Mouse (Mus musculus) liver, embryonic 16.5 days (tissue): ENCODE results near the gene Tmc2. TPM values are rescaled to one million over a fixed set of nuclear protein-coding genes. Genes with fewer than 3 reads are reported as not detected.
A peak's percentile ranks its signal among the peaks of the same experiment; 100 is the strongest.

Experiments used
- ATAC-seq: fragments of 200-750 bp; cut with Nextera tagmentation; 2 replicates; pipeline ENCODE4 v1.8.0; 2017; ENCODE audit warnings: low read depth, mild to moderate bottlenecking, moderate number of reproducible peaks, moderate library complexity
- H3K27ac ChIP-seq: fragments of 300-500 bp; sonication (generic); 2 replicates; pipeline ENCODE4 v1.5.1; 2014; ENCODE audit warnings: mild to moderate bottlenecking, low read length
- H3K27me3 ChIP-seq: fragments of 300-500 bp; sonication (generic); 2 replicates; pipeline ENCODE4 v1.6.1; 2014; ENCODE audit warnings: low read depth, low read length, mixed read lengths; ENCODE audit not compliant: control insufficient read depth, insufficient read depth
- H3K36me3 ChIP-seq: fragments of 300-500 bp; sonication (generic); 2 replicates; pipeline ENCODE4 v1.6.1; 2014; ENCODE audit warnings: mild to moderate bottlenecking; ENCODE audit not compliant: control insufficient read depth, insufficient read depth
- H3K4me1 ChIP-seq: fragments of 300-500 bp; sonication (generic); 2 replicates; pipeline ENCODE4 v1.6.1; 2014; ENCODE audit warnings: low read depth, low read length, mixed read lengths; ENCODE audit not compliant: control insufficient read depth
- H3K4me2 ChIP-seq: fragments of 300-500 bp; sonication (generic); 2 replicates; pipeline ENCODE4 v1.6.1; 2014; ENCODE audit warnings: low read depth, low read length, mixed read lengths
- H3K4me3 ChIP-seq: fragments of 300-500 bp; sonication (generic); 2 replicates; pipeline ENCODE4 v1.5.1; 2014; ENCODE audit warnings: low read depth, mild to moderate bottlenecking, low read length
- H3K9ac ChIP-seq: fragments of 300-500 bp; sonication (generic); 2 replicates; pipeline ENCODE4 v1.6.1; 2014; ENCODE audit warnings: low read depth, low read length
- H3K9me3 ChIP-seq: fragments of 300-500 bp; sonication (generic); replicated peaks from 2 replicates; pipeline ENCODE4 v1.6.1; 2016; ENCODE audit warnings: low read length; ENCODE audit not compliant: control insufficient read depth
- WGBS: fragments of 180-500 bp; shearing (Covaris S2); extraction: QIAGEN DNeasy Blood & Tissue Kit; methylation state at CpG from one replicate; pipeline ENCODE4 v1.1.7; 2014; ENCODE audit not compliant: insufficient replicate concordance; 5-methylcytosine and 5-hydroxymethylcytosine counted together
- polyA plus RNA-seq: library from polyadenylated mRNA; unstranded; fragments of >200 nt; fragmentation: Nextera tagmentation; extraction: Ambion mirVana; gene quantifications from 2 replicates; pipeline ENCODE4 v1.2.1, GENCODE M21; 2015

Gene Tmc2
- polyA plus RNA-seq, 1 experiment from 2014 or later: 0.04 TPM

- WGBS: 80% methylated on average over 3 of the region's 3 CpGs
- H3K27me3 ChIP-seq: no peaks in the 10 kb centered on the region
These were observed 13.0 kb downstream of the Tmc2 start for GRCm38 (mm10) chr2:130207996-130208395.

GRCm38 (mm10) chr2:130209636-130210035 is 14.6 kb downstream of the Tmc2 start:
- Histone ChIP-seq H3K9me3 (no peaks in the 10 kb centered on the region), H3K36me3 (no peaks in the 10 kb centered on the region), H3K27me3 (no peaks in the 10 kb centered on the region), H3K27ac (no peak overlapping the region), H3K4me2 (no peak overlapping the region), H3K9ac (no peak overlapping the region), H3K4me1 (no peaks in the 10 kb centered on the region), H3K4me3 (no peak overlapping the region)
- 62% methylated on average over 3 of the region's 3 CpGs for WGBS
- no peak for ATAC-seq

More at GRCm38 (mm10) chr2:130207996-130208395, 13.0 kb downstream of the Tmc2 start:
- H3K4me3 ChIP-seq: no peak overlapping the region
- H3K27ac ChIP-seq: no peak overlapping the region
- no peak overlapping the region for H3K4me2 ChIP-seq
- H3K9me3 ChIP-seq: no peaks in the 10 kb centered on the region
- no peak for ATAC-seq
- H3K36me3 ChIP-seq: no peaks in the 10 kb centered on the region
- H3K4me1 ChIP-seq: no peaks in the 10 kb centered on the region
- no peak overlapping the region for H3K9ac ChIP-seq

GRCm38 (mm10) chr2:130211581-130211980 is 16.6 kb downstream of the Tmc2 start:
- Histone ChIP-seq H3K4me3 (no peak overlapping the region), H3K27ac (no peak overlapping the region), H3K36me3 (no peaks in the 10 kb centered on the region), H3K9me3 (no peaks in the 10 kb centered on the region), H3K27me3 (no peaks in the 10 kb centered on the region), H3K4me2 (no peak overlapping the region), H3K9ac (no peak overlapping the region), H3K4me1 (no peaks in the 10 kb centered on the region)
- ATAC-seq: no peak
- 57% methylated on average over 2 of the region's 2 CpGs for WGBS

DNA sequence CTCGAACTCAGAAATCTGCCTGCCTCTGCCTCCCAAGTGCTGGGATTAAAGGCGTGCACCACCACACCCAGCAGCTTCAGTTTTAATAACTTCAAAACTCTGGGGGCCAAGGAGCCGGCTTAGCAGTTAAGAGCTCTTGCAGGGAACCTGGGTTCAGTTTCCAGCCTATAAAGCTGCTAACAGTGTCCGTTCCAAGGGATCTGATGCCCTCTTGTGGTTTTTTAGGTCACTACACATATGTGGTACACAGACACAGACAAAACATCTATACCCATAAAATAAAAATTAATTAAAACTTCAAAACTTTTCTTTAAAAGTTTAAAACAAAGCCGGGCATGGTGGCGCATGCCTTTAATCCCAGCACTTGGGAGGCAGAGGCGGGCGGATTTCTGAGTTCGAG is 51.9 kb downstream of the Tmc2 start:
- no peak overlapping the region for H3K4me2 ChIP-seq
- H3K9me3 ChIP-seq: no peaks in the 10 kb centered on the region
- H3K36me3 ChIP-seq: no peaks in the 10 kb centered on the region
- H3K27me3 ChIP-seq: no peaks in the 10 kb centered on the region
- no peak overlapping the region for H3K27ac ChIP-seq
- ATAC-seq: no peak
- 40% methylated on average over 9 of the region's 9 CpGs for WGBS
- no peak overlapping the region for H3K9ac ChIP-seq
- H3K4me1 ChIP-seq: peaks cover 7% of the 10 kb centered on the region
- H3K4me3 ChIP-seq: no peak overlapping the region

- peaks cover 7% of the 10 kb centered on the region for H3K4me1 ChIP-seq
- WGBS: 35% methylated on average over 7 of the region's 7 CpGs
- no peak overlapping the region for H3K4me3 ChIP-seq
- H3K9me3 ChIP-seq: no peaks in the 10 kb centered on the region
- H3K36me3 ChIP-seq: no peaks in the 10 kb centered on the region
- no peak overlapping the region for H3K4me2 ChIP-seq
- peak; percentile 84 for ATAC-seq
- H3K9ac ChIP-seq: no peak overlapping the region
- no peaks in the 10 kb centered on the region for H3K27me3 ChIP-seq
- H3K27ac ChIP-seq: no peak overlapping the region
These were observed 53.2 kb downstream of the Tmc2 start for GRCm38 (mm10) chr2:130248226-130248625.

DNA sequence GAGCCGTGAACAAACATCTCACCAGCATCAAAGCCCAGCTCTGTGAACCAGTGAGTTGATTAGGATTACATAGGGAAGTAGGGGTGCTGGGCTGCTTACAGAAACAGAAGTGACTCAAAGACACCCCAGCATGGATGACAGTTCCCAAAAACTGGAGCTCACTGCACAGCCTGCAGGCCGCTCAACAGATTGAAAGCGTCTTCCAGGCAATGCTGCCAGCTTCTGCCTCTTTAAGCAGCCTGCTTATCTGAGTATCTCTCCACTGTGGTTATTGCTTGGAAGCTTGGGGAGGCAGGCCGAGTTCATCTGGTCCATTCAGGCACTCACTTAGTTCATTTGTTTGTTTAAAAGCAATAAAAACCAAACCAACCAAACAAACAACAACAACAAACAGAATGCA is 61.8 kb downstream of the Tmc2 start:
- peaks cover 14% of the 10 kb centered on the region for H3K4me1 ChIP-seq
- 42% methylated on average over 4 of the region's 4 CpGs for WGBS
- H3K9ac ChIP-seq: no peak overlapping the region
- ATAC-seq: no peak
- H3K36me3 ChIP-seq: no peaks in the 10 kb centered on the region
- no peak overlapping the region for H3K4me2 ChIP-seq
- H3K4me3 ChIP-seq: no peak overlapping the region
- H3K27ac ChIP-seq: no peak overlapping the region
- no peaks in the 10 kb centered on the region for H3K9me3 ChIP-seq
- no peaks in the 10 kb centered on the region for H3K27me3 ChIP-seq

DNA sequence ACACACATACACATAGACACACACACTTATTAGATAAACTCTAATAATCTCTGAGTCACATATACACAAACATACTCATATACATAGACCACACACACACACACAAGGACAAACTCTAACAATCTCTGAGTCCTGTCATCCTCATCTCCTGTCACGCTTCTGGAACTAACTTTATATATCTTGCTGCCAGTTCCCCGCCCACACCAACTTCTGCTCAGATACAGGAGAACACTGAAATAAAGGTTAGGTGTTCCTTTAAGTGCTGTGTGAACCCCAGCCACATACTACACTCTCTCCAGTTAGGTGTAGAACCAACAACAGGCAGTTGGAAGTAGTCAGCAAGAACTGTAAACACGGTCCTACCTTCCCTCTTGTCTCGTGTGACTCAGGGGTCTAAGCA is 65.8 kb downstream of the Tmc2 start:
- Histone ChIP-seq H3K36me3 (no peaks in the 10 kb centered on the region), H3K4me2 (peak overlapping the region; percentile 22; the same call in 1 of the 2 replicates), H3K27me3 (no peaks in the 10 kb centered on the region), H3K4me1 (peaks cover 51% of the 10 kb centered on the region), H3K4me3 (no peak overlapping the region), H3K9me3 (no peaks in the 10 kb centered on the region), H3K27ac (no peak overlapping the region), H3K9ac (no peak overlapping the region)
- 48% methylated on average over 4 of the region's 4 CpGs for WGBS
- no peak for ATAC-seq

GRCm38 (mm10) chr2:130261914-130262313 is 66.9 kb downstream of the Tmc2 start:
- peaks cover 59% of the 10 kb centered on the region for H3K4me1 ChIP-seq
- ATAC-seq: peak; percentile 37; the same call in 1 of the 2 replicates
- peak overlapping the region; percentile 40 for H3K4me2 ChIP-seq

GRCm38 (mm10) chr2:130262398-130262797 is 67.4 kb downstream of the Tmc2 start:
- Histone ChIP-seq H3K4me2 (peak overlapping the region; percentile 40), H3K9ac (no peak overlapping the region), H3K4me3 (no peak overlapping the region)

More at GRCm38 (mm10) chr2:130261914-130262313, 66.9 kb downstream of the Tmc2 start:
- Histone ChIP-seq H3K27ac (peak overlapping the region; percentile 47; the same call in 1 of the 2 replicates), H3K36me3 (no peaks in the 10 kb centered on the region), H3K9me3 (no peaks in the 10 kb centered on the region), H3K9ac (0 out of 2 replicates have a peak overlapping the region, but pooled peaks have one; percentile 11), H3K4me3 (0 out of 2 replicates have a peak overlapping the region, but pooled peaks have one; percentile 10), H3K27me3 (no peaks in the 10 kb centered on the region)
- 26% methylated on average over 2 of the region's 2 CpGs for WGBS

More at GRCm38 (mm10) chr2:130262398-130262797, 67.4 kb downstream of the Tmc2 start:
- H3K27ac ChIP-seq: peak overlapping the region; percentile 40; the same call in 1 of the 2 replicates
- peak; percentile 93 for ATAC-seq
- no peaks in the 10 kb centered on the region for H3K27me3 ChIP-seq
- H3K9me3 ChIP-seq: no peaks in the 10 kb centered on the region
- WGBS: 5% methylated on average over 2 of the region's 2 CpGs
- H3K36me3 ChIP-seq: no peaks in the 10 kb centered on the region
- peaks cover 61% of the 10 kb centered on the region for H3K4me1 ChIP-seq
